13 mouse cellular contexts compared by ENCODE assay signal in genomic region chr11:7279891-7280290, GRCm38 (mm10).
DNase-seq lines count a peak whose midpoint lies in the region; ATAC-seq and TF ChIP-seq lines count a peak whose summit lies in the region.
"Had no signal": no experiment of that assay in that cellular context is flagged by ENCODE, and none has a peak within 500 bp of the region (broad histone marks: within the 10 kb centered on the region; RNA-seq: fewer than 3 reads in every experiment).

No protein-coding gene starts in this region.

- TF ChIP-seq POLR2A in thymus, adult 2 months (IDR thresholded peaks at IDR 0.05; ENCODE audit: control insufficient read depth, extremely low read depth, insufficient read depth, low read length, poor library complexity), result no peak

- no peak overlapping the region for H3K27ac ChIP-seq in hindbrain, postnatal 0 days
- no peak overlapping the region for H3K27ac ChIP-seq in hindbrain, embryonic 10.5 days
- no peak overlapping the region for H3K27ac ChIP-seq in lung, embryonic 14.5 days (ENCODE audit: low read depth)
- no peak overlapping the region for H3K27ac ChIP-seq in thymus, adult 2 months (ENCODE audit: control insufficient read depth, insufficient read depth, low read length)
- H3K27ac ChIP-seq: hindbrain, embryonic 15.5 days had no signal

- no peaks in the 10 kb centered on the region for H3K4me1 ChIP-seq in hindbrain, postnatal 0 days (ENCODE audit: insufficient read depth, low read length)
- peaks cover 5% of the 10 kb centered on the region; the same call in 1 of the 2 replicates for H3K4me1 ChIP-seq in hindbrain, embryonic 10.5 days (replicated peaks)
- no peaks in the 10 kb centered on the region for H3K4me1 ChIP-seq in lung, embryonic 14.5 days (ENCODE audit: insufficient read depth)
- no peaks in the 10 kb centered on the region for H3K4me1 ChIP-seq in thymus, adult 2 months (replicated peaks; ENCODE audit: control insufficient read depth, insufficient read depth, low read length)
- H3K4me1 ChIP-seq: hindbrain, embryonic 15.5 days had no signal

- H3K4me3 ChIP-seq in hindbrain, postnatal 0 days (ENCODE audit: low read length), result no peak overlapping the region
- H3K4me3 ChIP-seq in hindbrain, embryonic 10.5 days, result no peak overlapping the region
- H3K4me3 ChIP-seq in lung, embryonic 14.5 days (ENCODE audit: low read depth, low read length), result no peak overlapping the region
- H3K4me3 ChIP-seq in thymus, adult 2 months (ENCODE audit: control insufficient read depth, insufficient read depth, low read length), result no peak overlapping the region
- H3K4me3 ChIP-seq: hindbrain, embryonic 15.5 days had no signal

- no peak overlapping the region for H3K4me2 ChIP-seq in hindbrain, postnatal 0 days (ENCODE audit: low read depth, low read length)
- no peak overlapping the region for H3K4me2 ChIP-seq in lung, embryonic 14.5 days
- H3K4me2 ChIP-seq: hindbrain, embryonic 15.5 days; midbrain, embryonic 11.5 days had no signal

- no peak overlapping the region for H3K9ac ChIP-seq in hindbrain, postnatal 0 days (replicated peaks; ENCODE audit: low read length)
- H3K9ac ChIP-seq in lung, embryonic 14.5 days, result no peak overlapping the region
- H3K9ac ChIP-seq: hindbrain, embryonic 15.5 days had no signal

- TF ChIP-seq CTCF in hindbrain, postnatal 0 days (IDR thresholded peaks at IDR 0.05; ENCODE audit: low read depth), result peak; percentile 19; the same call in 1 of the 2 replicates
- TF ChIP-seq CTCF in lung, embryonic 14.5 days (IDR thresholded peaks at IDR 0.05; ENCODE audit: low read depth), result 0 out of 2 replicates have a peak, but pooled peaks have one; percentile 40
- no peak for TF ChIP-seq CTCF in thymus, adult 2 months (IDR thresholded peaks at IDR 0.05; ENCODE audit: borderline replicate concordance, control insufficient read depth, extremely low read depth, insufficient read depth, low read length, poor library complexity)

- 64% methylated on average over 2 of the region's 2 CpGs for WGBS in hindbrain, postnatal 0 days
- WGBS in hindbrain, embryonic 10.5 days, result 59% methylated on average over 2 of the region's 2 CpGs
- WGBS in lung, embryonic 14.5 days, result 65% methylated on average over 2 of the region's 2 CpGs
- 48% methylated on average over 2 of the region's 2 CpGs for WGBS in thymus, adult 2 months

- ATAC-seq in hindbrain, postnatal 0 days, result no peak
- no peak for ATAC-seq in lung, embryonic 14.5 days (ENCODE audit: insufficient read depth)

- no peaks in the 10 kb centered on the region for H3K9me3 ChIP-seq in hindbrain, postnatal 0 days (ENCODE audit: low read length)
- H3K9me3 ChIP-seq in hindbrain, embryonic 10.5 days, result no peaks in the 10 kb centered on the region
- no peaks in the 10 kb centered on the region for H3K9me3 ChIP-seq in lung, embryonic 14.5 days (ENCODE audit: low read depth, low read length)

- no peaks in the 10 kb centered on the region for H3K27me3 ChIP-seq in hindbrain, postnatal 0 days (ENCODE audit: insufficient read depth, low read length)
- H3K27me3 ChIP-seq in hindbrain, embryonic 10.5 days (ENCODE audit: insufficient read depth, poor library complexity, severe bottlenecking), result no peaks in the 10 kb centered on the region
- H3K27me3 ChIP-seq in lung, embryonic 14.5 days (ENCODE audit: insufficient read depth, low read length), result no peaks in the 10 kb centered on the region
- H3K27me3 ChIP-seq in thymus, adult 2 months (ENCODE audit: control insufficient read depth, insufficient read depth, low read length), result no peaks in the 10 kb centered on the region
- H3K27me3 ChIP-seq: hindbrain, embryonic 15.5 days had no signal

- no peaks in the 10 kb centered on the region for H3K36me3 ChIP-seq in hindbrain, postnatal 0 days (ENCODE audit: insufficient read depth, low read length)
- H3K36me3 ChIP-seq in hindbrain, embryonic 10.5 days, result no peaks in the 10 kb centered on the region
- H3K36me3 ChIP-seq in lung, embryonic 14.5 days (ENCODE audit: insufficient read depth), result no peaks in the 10 kb centered on the region
- H3K36me3 ChIP-seq in thymus, adult 2 months (ENCODE audit: control insufficient read depth, insufficient read depth, low read length), result no peaks in the 10 kb centered on the region
- H3K36me3 ChIP-seq: hindbrain, embryonic 15.5 days had no signal

- DNase-seq in hindbrain, postnatal 0 days (ENCODE audit: low spot score), result peak; percentile 8
- no peak for DNase-seq in hindbrain, embryonic 10.5 days (ENCODE audit: low spot score)
- no peak for DNase-seq in lung, embryonic 14.5 days
- no peak for DNase-seq in lung, postnatal 25 days (ENCODE audit: low spot score)
- peak; percentile 33 for DNase-seq in NIH3T3 (ENCODE audit: low read depth)
- DNase-seq in c-Kit-positive CD71-positive TER-119-positive erythroid progenitor cells, embryonic 14.5 days (ENCODE audit: low spot score), result peak; percentile 1
- no peak for DNase-seq in thymus, adult 2 months
- DNase-seq: cerebellum, adult 9-11 months; kidney, postnatal 4 days; lung, adult 2 months; right cerebral cortex, postnatal 25 days had no signal

Comparison
In these comparisons a context has a peak if more than half of its experiments do, and no peak if none do; other contexts are left out.
1. DNase-seq: peak in hindbrain, postnatal 0 days (single experiment), NIH3T3 (single experiment) and c-Kit-positive CD71-positive TER-119-positive erythroid progenitor cells, embryonic 14.5 days (single experiment); none in hindbrain, embryonic 10.5 days (single experiment), lung, embryonic 14.5 days (single experiment), lung, postnatal 25 days (single experiment) and thymus, adult 2 months (single experiment).